In genomic region chr12:112965783-112966182, GRCm38 (mm10) we compare ENCODE assay signal across 15 mouse cellular contexts. TPM values are rescaled to one million over a fixed set of nuclear protein-coding genes. Genes with fewer than 3 reads are reported as not detected.
DNase-seq lines count a peak whose midpoint lies in the region; TF ChIP-seq lines count a peak whose summit lies in the region.
"Had no signal": no experiment of that assay in that cellular context is flagged by ENCODE, and none has a peak within 500 bp of the region (broad histone marks: within the 10 kb centered on the region; RNA-seq: fewer than 3 reads in every experiment).

No protein-coding gene starts in this region.

- no peak for TF ChIP-seq CTCF in layer of hippocampus, adult 2 months (conservative IDR thresholded peaks at IDR 0.05)

- H3K27ac ChIP-seq in layer of hippocampus, adult 2 months: 0 out of 2 replicates have a peak overlapping the region, but pooled peaks have one; percentile 14
- H3K27ac ChIP-seq: embryonic facial prominence, embryonic 13.5 days; embryonic facial prominence, embryonic 15.5 days; forebrain, embryonic 10.5 days; forebrain, embryonic 12.5 days had no signal

- H3K4me3 ChIP-seq in layer of hippocampus, adult 2 months: no peak overlapping the region
- H3K4me3 ChIP-seq: embryonic facial prominence, embryonic 13.5 days; embryonic facial prominence, embryonic 15.5 days; erythroblast, embryonic 14.5 days; forebrain, embryonic 10.5 days; forebrain, embryonic 12.5 days had no signal

- peak; percentile 62 to 63 for DNase-seq in cerebellum, postnatal 25 days
- DNase-seq in cerebellum, adult 11-12 months: no peak
- DNase-seq in layer of hippocampus, adult 2 months (ENCODE audit: low spot score in 2 of 2): no peak
- no peak for DNase-seq in layer of hippocampus, adult 8-10 months (ENCODE audit: low spot score in 2 of 2)
- DNase-seq: adrenal gland, adult 2 months; adrenal gland, postnatal 10 days; adrenal gland, postnatal 25 days; cerebellum, adult 9-11 months; cerebellum, postnatal 14 days; embryo, embryonic 11 days had no signal

RNA-seq across cellular contexts. Expression of gene Btbd6, which starts 10.5 kb away (rescaled TPM):
- total RNA-seq in layer of hippocampus, adult 2 months (2021): 10 to 100 TPM; 55.8 to 55.9 TPM
- 10 to 100 TPM; 55.3 to 61.7 (median 58.9) TPM for total RNA-seq in layer of hippocampus, adult 8-10 months (2022)

RNA-seq across cellular contexts. Expression of gene Nudt14, which starts 23.9 kb away (rescaled TPM):
- total RNA-seq in layer of hippocampus, adult 2 months (2021): 10 to 100 TPM in 1 of 2 experiments, 1 to 10 TPM in 1; 9.8 to 10.1 TPM
- total RNA-seq in layer of hippocampus, adult 8-10 months (2022): 10 to 100 TPM in 3 of 4 experiments, 1 to 10 TPM in 1; 9.7 to 12.1 (median 11.1) TPM

RNA-seq across cellular contexts. Expression of gene Brf1, which starts 34.7 kb away (rescaled TPM):
- total RNA-seq in layer of hippocampus, adult 2 months (2021): 10 to 100 TPM; 55.6 to 57.4 TPM
- 10 to 100 TPM; 49.3 to 59.4 (median 57.4) TPM for total RNA-seq in layer of hippocampus, adult 8-10 months (2022)

RNA-seq across cellular contexts. Expression of gene Jag2, which starts 36.2 kb away (rescaled TPM):
- total RNA-seq in layer of hippocampus, adult 2 months (2021): 10 to 100 TPM; 44.1 to 52.1 TPM
- 10 to 100 TPM; 47.1 to 61.1 (median 56.9) TPM for total RNA-seq in layer of hippocampus, adult 8-10 months (2022)

RNA-seq across cellular contexts. Expression of gene Pacs2, which starts 48.5 kb away (rescaled TPM):
- total RNA-seq in layer of hippocampus, adult 2 months (2021): 10 to 100 TPM; 79.6 to 81.8 TPM
- 100 to 1,000 TPM in 3 of 4 experiments, 10 to 100 TPM in 1; 89.5 to 110 (median 108) TPM for total RNA-seq in layer of hippocampus, adult 8-10 months (2022)

Comparison
In these comparisons a context has a peak if more than half of its experiments do, and no peak if none do; other contexts are left out.
1. DNase-seq: peak in cerebellum, postnatal 25 days (2 of 2); none in cerebellum, adult 11-12 months (single experiment), layer of hippocampus, adult 2 months (0 of 2) and layer of hippocampus, adult 8-10 months (0 of 2).